Mouse (Mus musculus) CH12.LX (cell line): ENCODE data around the gene Ttc9b. TPM values are rescaled to one million over a fixed set of nuclear protein-coding genes. Genes with fewer than 3 reads are reported as not detected.

Source experiments
- DNase-seq: peaks from one replicate; pipeline ENCODE4 v3.0.0-alpha.2; 2013; ENCODE audit errors: extremely low read depth
- H3K27ac ChIP-seq: 2 replicates; pipeline ENCODE4 v1.5.1; 2012; ENCODE audit warnings: low read depth, mild to moderate bottlenecking, control low read depth, moderate library complexity; ENCODE audit not compliant: insufficient read depth
- H3K27me3 ChIP-seq: replicated peaks from 2 replicates; pipeline ENCODE3; 2012; ENCODE audit warnings: inconsistent platforms
- H3K36me3 ChIP-seq, 2 experiments: replicated peaks in 1 of 2; 2 replicates each; pipeline versions ENCODE3 to v1.6.1; 2012; ENCODE audit warnings: inconsistent platforms in 1 of 2, low read length in 1 of 2, mild to moderate bottlenecking in 1 of 2, mixed read lengths in 1 of 2, moderate library complexity in 1 of 2; ENCODE audit not compliant: control insufficient read depth in 1 of 2, insufficient read depth in 1 of 2
- H3K4me1 ChIP-seq, 2 experiments: 2 replicates each; pipeline ENCODE4 v1.6.1; 2012; ENCODE audit warnings: inconsistent platforms in 1 of 2, moderate library complexity in 1 of 2; ENCODE audit not compliant: insufficient read depth in 2 of 2, control insufficient read depth in 1 of 2
- H3K4me2 ChIP-seq: 2 replicates; pipeline ENCODE4 v1.6.1; 2012; ENCODE audit warnings: low read depth, mild to moderate bottlenecking, control low read depth; ENCODE audit not compliant: poor library complexity, insufficient read depth, severe bottlenecking
- H3K4me3 ChIP-seq, 3 experiments: fragments of 150-350 bp in 1 of 3; sonication (generic) in 1 of 3; replicated peaks in 1 of 3; 2 replicates each; pipeline versions ENCODE3 to v1.5.1; 2011 to 2012; ENCODE audit warnings: low read depth in 2 of 3, low read length in 2 of 3, mild to moderate bottlenecking in 2 of 3, moderate library complexity in 2 of 3, control low read depth in 1 of 3, improper control_type of control experiment in 1 of 3, inconsistent platforms in 1 of 3, mixed read lengths in 1 of 3; ENCODE audit not compliant: poor library complexity in 1 of 3
- H3K79me2 ChIP-seq: replicated peaks from 2 replicates; pipeline ENCODE4 v1.6.1; 2012; ENCODE audit warnings: mild to moderate bottlenecking, moderate library complexity; ENCODE audit not compliant: control insufficient read depth, poor library complexity, insufficient read depth, severe bottlenecking; ENCODE audit errors: extremely low read depth
- H3K9ac ChIP-seq: 2 replicates; pipeline ENCODE4 v1.6.1; 2012; ENCODE audit warnings: low read depth, mild to moderate bottlenecking, control low read depth, moderate library complexity; ENCODE audit not compliant: insufficient read depth
- H3K9me3 ChIP-seq: replicated peaks from 2 replicates; pipeline ENCODE3; 2012; ENCODE audit warnings: low read length, inconsistent platforms, mixed read lengths
- CHD1 ChIP-seq: IDR thresholded peaks from 2 replicates; pipeline ENCODE4 v1.6.1; 2012; ENCODE audit warnings: low read depth, low read length, improper control_type of control experiment, inconsistent platforms
- CTCF ChIP-seq, 2 experiments: IDR thresholded peaks in 1 of 2; conservative IDR thresholded peaks in 1 of 2; 2 replicates each; pipeline ENCODE4 v1.5.1; 2011 to 2012; ENCODE audit warnings: low read depth in 2 of 2, low read length in 2 of 2, improper control_type of control experiment in 1 of 2, inconsistent platforms in 1 of 2, mild to moderate bottlenecking in 1 of 2, moderate library complexity in 1 of 2
- EP300 ChIP-seq: IDR thresholded peaks from 2 replicates; pipeline ENCODE4 v1.6.1; 2011; ENCODE audit warnings: low read length, improper control_type of control experiment
- ETS1 ChIP-seq: conservative IDR thresholded peaks from 2 replicates; pipeline ENCODE4 v1.6.1; 2012; ENCODE audit warnings: low read depth, mild to moderate bottlenecking, inconsistent platforms, low read length, improper control_type of control experiment, moderate library complexity
- HCFC1 ChIP-seq: IDR thresholded peaks from 2 replicates; pipeline ENCODE4 v1.6.1; 2012; ENCODE audit warnings: low read depth, mild to moderate bottlenecking, inconsistent platforms, low read length, improper control_type of control experiment
- JUN ChIP-seq: IDR thresholded peaks from 2 replicates; pipeline ENCODE4 v1.6.1; 2011; ENCODE audit warnings: low read depth, mild to moderate bottlenecking, low read length, improper control_type of control experiment, moderate library complexity; ENCODE audit not compliant: insufficient read depth
- JUND ChIP-seq: conservative IDR thresholded peaks from 2 replicates; pipeline ENCODE4 v1.6.1; 2011; ENCODE audit warnings: low read depth, low read length, improper control_type of control experiment
- MAFK ChIP-seq: IDR thresholded peaks from 2 replicates; pipeline ENCODE4 v1.6.1; 2011; ENCODE audit warnings: low read length, improper control_type of control experiment; ENCODE audit not compliant: insufficient replicate concordance
- MXI1 ChIP-seq: IDR thresholded peaks from 2 replicates; pipeline ENCODE4 v1.6.1; 2011; ENCODE audit warnings: mild to moderate bottlenecking, low read depth, low read length, improper control_type of control experiment
- MYC ChIP-seq: IDR thresholded peaks from 2 replicates; pipeline ENCODE4 v1.6.1; 2011; ENCODE audit warnings: low read depth, mild to moderate bottlenecking, improper control_type of control experiment, low read length
- NELFE ChIP-seq: IDR thresholded peaks from 2 replicates; pipeline ENCODE4 v1.6.1; 2011; ENCODE audit warnings: low read depth, low read length, improper control_type of control experiment
- POLR2AphosphoS2 ChIP-seq: IDR thresholded peaks from 2 replicates; pipeline ENCODE4 v1.6.1; 2011; ENCODE audit warnings: low read depth, low read length, improper control_type of control experiment
- RAD21 ChIP-seq: IDR thresholded peaks from 2 replicates; pipeline ENCODE4 v1.6.1; 2011; ENCODE audit warnings: low read depth, mild to moderate bottlenecking, low read length, improper control_type of control experiment, moderate library complexity
- RCOR1 ChIP-seq: conservative IDR thresholded peaks from 2 replicates; pipeline ENCODE4 v1.6.1; 2012; ENCODE audit warnings: low read depth, mild to moderate bottlenecking, inconsistent platforms, low read length, improper control_type of control experiment
- SIN3A ChIP-seq: IDR thresholded peaks from 2 replicates; pipeline ENCODE4 v1.6.1; 2012; ENCODE audit warnings: low read length, improper control_type of control experiment, inconsistent platforms
- SMC3 ChIP-seq: IDR thresholded peaks from 2 replicates; pipeline ENCODE4 v1.6.1; 2011; ENCODE audit warnings: low read depth, low read length, improper control_type of control experiment
- TBP ChIP-seq: conservative IDR thresholded peaks from 2 replicates; pipeline ENCODE4 v1.6.1; 2011; ENCODE audit warnings: low read depth, low read length, improper control_type of control experiment
- TCF12 ChIP-seq: IDR thresholded peaks from 2 replicates; pipeline ENCODE4 v1.6.1; 2014; ENCODE audit warnings: low read depth, mild to moderate bottlenecking, inconsistent platforms, low read length, improper control_type of control experiment
- UBTF ChIP-seq: IDR thresholded peaks from 2 replicates; pipeline ENCODE4 v1.6.1; 2012; ENCODE audit warnings: low read depth, mild to moderate bottlenecking, inconsistent platforms, low read length, improper control_type of control experiment, moderate library complexity
- ZMIZ1 ChIP-seq: IDR thresholded peaks from 2 replicates; pipeline ENCODE4 v1.6.1; 2012; ENCODE audit warnings: low read depth, mild to moderate bottlenecking, inconsistent platforms, low read length, improper control_type of control experiment
- dilution Hi-C: fragments of 300-500 bp; cut with MboI; formaldehyde crosslinking; loops from 2 replicates; pipeline ENCODE4 v1.14.3; 2020; ENCODE audit warnings: low sequenced_read_pairs; ENCODE audit not compliant: extremely low pct_unique_long_range_greater_than_20kb, extremely low pct_ligation_motif_present
- in situ Hi-C: fragments of 300-500 bp; cut with MboI; formaldehyde crosslinking; loops from 3 replicates; pipeline ENCODE4 v1.14.3; 2019; ENCODE audit warnings: low sequenced_read_pairs, low pct_ligation_motif_present, low pct_unique_long_range_greater_than_20kb, mixed read lengths
- polyA plus RNA-seq: library from polyadenylated mRNA; unstranded; fragments of >175 nt; gene quantifications from 2 replicates; pipeline ENCODE4 v1.2.1, GENCODE M21; 2012; ENCODE audit warnings: low read depth; ENCODE audit not compliant: insufficient read length
- total RNA-seq, 2 experiments: library from RNA; depleted of rRNA; stranded (reverse); fragments of 300-350 nt in 1 of 2; fragments of >200 nt in 1 of 2; gene quantifications; 2 replicates each; pipeline ENCODE4 v1.2.3; 2012 to 2014

Ttc9b gene
- total and polyA plus RNA-seq, 3 experiments = not detected

DNA sequence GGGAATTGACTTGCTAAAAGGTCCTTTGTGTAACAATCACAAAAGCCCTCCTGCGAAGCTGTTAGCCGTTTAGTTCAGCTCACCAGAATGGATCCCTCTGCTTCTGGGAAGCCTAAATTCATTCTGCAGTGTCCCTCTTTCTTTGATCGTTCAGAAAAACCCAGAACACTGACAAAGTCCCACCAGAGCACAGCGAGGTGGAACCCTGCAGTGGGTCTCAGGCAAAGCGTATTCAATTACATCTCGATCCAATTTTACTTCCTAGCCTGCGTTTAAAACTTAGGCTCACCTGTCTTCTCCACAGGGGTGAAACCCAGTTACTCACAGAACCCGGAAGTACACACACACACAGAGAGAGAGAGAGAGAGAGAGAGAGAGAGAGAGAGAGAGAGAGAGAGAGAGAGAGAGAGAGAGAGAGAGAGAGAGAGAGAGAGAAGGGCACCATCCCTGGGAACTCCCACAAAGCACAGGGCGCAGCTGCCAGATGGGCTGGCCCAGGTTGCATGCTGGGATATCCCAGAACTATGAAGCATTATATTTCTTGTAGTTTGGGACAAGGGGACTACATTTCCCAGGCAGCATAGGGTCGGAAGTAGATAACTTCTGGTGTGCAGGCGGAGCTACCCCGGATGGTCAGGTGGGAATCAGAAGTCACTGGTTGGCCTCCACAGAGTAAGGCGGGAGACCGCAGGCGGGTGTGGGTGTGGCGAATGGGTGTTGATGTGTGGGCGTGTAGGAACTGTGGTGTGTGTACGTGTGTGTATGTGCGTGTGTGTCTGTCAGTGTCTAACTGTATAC lies 35.3 kb downstream of the Ttc9b start, which contains the start of gene Zfp607b (continued):
- TF ChIP-seq ETS1 (peak; percentile 13; the same call in 1 of the 2 replicates), EP300 (no peak), TCF12 (peak; percentile 79; the same call in 1 of the 2 replicates), ZMIZ1 (peak; percentile 30), MYC (peak; percentile 64), HCFC1 (peak; percentile 96), MAFK (no peak), SIN3A (peak; percentile 85), RCOR1 (no peak; the same call in 1 of the 2 replicates), POLR2AphosphoS2 (0 out of 2 replicates have a peak, but pooled peaks have one; percentile 24), JUND (peak; percentile 94), UBTF (no peak), TBP (peak; percentile 50; the same call in 1 of the 2 replicates), RAD21 (no peak), NELFE (no peak; the same call in 1 of the 2 replicates), MXI1 (peak; percentile 83), JUN (no peak)

DNA sequence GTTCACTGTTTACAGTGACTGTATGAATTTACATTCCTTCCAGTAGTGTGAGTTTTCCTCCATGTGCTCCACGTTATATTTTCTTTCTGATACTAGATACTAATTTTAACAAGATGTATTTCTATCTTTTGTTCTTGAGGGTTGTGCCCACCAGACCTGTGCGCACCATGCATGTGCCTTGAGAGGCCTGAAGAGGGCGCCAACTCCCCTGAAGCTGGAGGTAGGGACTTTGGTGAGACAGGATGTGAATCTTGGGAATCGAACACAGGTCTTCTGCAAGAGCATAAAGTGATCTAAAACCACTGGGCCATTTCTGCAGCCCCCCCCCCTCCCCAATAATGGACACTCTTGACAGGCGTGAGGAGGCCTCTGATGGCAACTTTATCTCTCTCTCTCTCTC lies 37.4 kb downstream of the Ttc9b start:
- in situ Hi-C loops = loop anchor here (5.0 kb wide), 1 partner anchor 36 kb away; no protein-coding TSS in a partner anchor

More for the DNA sequence above, 37.4 kb downstream of the Ttc9b start:
- no peaks in the 10 kb centered on the region for H3K9me3 ChIP-seq
- no peaks in the 10 kb centered on the region for H3K79me2 ChIP-seq
- H3K4me1 ChIP-seq = peaks cover 8 to 15% of the 10 kb centered on the region in 2 experiments
- peak; percentile 73 for TF ChIP-seq SMC3
- peak; percentile 56 to 83 for TF ChIP-seq CTCF (conservative IDR thresholded peaks at IDR 0.05 in 1 of 2, IDR thresholded peaks at IDR 0.05 in 1 of 2; ENCODE audit: low read depth in 2 of 2, low read length in 2 of 2)
- TF ChIP-seq MYC = 0 out of 2 replicates have a peak, but pooled peaks have one; percentile 10
- no peak for TF ChIP-seq CHD1
- peak; percentile 74 for TF ChIP-seq RAD21
- no peak overlapping the region for H3K27ac ChIP-seq
- no peak overlapping the region for H3K4me2 ChIP-seq
- no peak overlapping the region for H3K9ac ChIP-seq
- no peak overlapping the region for H3K4me3 ChIP-seq
- H3K27me3 ChIP-seq = no peaks in the 10 kb centered on the region
- no peaks in the 10 kb centered on the region for H3K36me3 ChIP-seq
- DNase-seq = peak; percentile 62
- dilution Hi-C loops = no loop called here
